Mouse (Mus musculus): ENCODE results near the gene Lrguk.

Gene Lrguk

GRCm38 (mm10) chr6:34179911-34180310 lies 150.7 kb downstream of the Lrguk start:
- no peak for DNase-seq

- no peak for DNase-seq
Observed at GRCm38 (mm10) chr6:34181961-34182360, 152.7 kb downstream of the Lrguk start.

GRCm38 (mm10) chr6:34183326-34183725 lies 154.1 kb downstream of the Lrguk start:
- no peak for DNase-seq
